Mouse (Mus musculus) midbrain, postnatal 0 days (tissue): ENCODE data around the gene Flii. TPM values are rescaled to one million over a fixed set of nuclear protein-coding genes. Genes with fewer than 3 reads are reported as not detected.

Source experiments
- ATAC-seq: fragments of 200-750 bp; cut with Nextera tagmentation; 2 replicates; pipeline ENCODE4 v1.8.0; 2017; ENCODE audit warnings: moderate number of reproducible peaks, mild to moderate bottlenecking, moderate TSS enrichment, moderate library complexity; ENCODE audit not compliant: low FRiP score
- DNase-seq: peaks from one replicate; pipeline ENCODE4 v3.0.0-alpha.2; 2015; ENCODE audit warnings: low spot score
- H3K27ac ChIP-seq: fragments of 300-500 bp; sonication (generic); 2 replicates; pipeline ENCODE4 v1.5.1; 2014; ENCODE audit warnings: low read depth, mild to moderate bottlenecking, low read length, mixed read lengths
- H3K27me3 ChIP-seq: fragments of 300-500 bp; sonication (generic); 2 replicates; pipeline ENCODE4 v1.6.1; 2014; ENCODE audit warnings: low read length, control low read depth, mixed read lengths; ENCODE audit not compliant: insufficient read depth
- H3K36me3 ChIP-seq: fragments of 300-500 bp; sonication (generic); 2 replicates; pipeline ENCODE4 v1.6.1; 2014; ENCODE audit warnings: low read length, control low read depth, mixed read lengths; ENCODE audit not compliant: insufficient read depth
- H3K4me1 ChIP-seq: fragments of 300-500 bp; sonication (generic); 2 replicates; pipeline ENCODE4 v1.6.1; 2014; ENCODE audit warnings: mild to moderate bottlenecking, control low read depth, antibody characterized with exemption, low read length, mixed read lengths; ENCODE audit not compliant: insufficient read depth
- H3K4me2 ChIP-seq: fragments of 300-500 bp; sonication (generic); 2 replicates; pipeline ENCODE4 v1.6.1; 2014; ENCODE audit warnings: low read depth, mild to moderate bottlenecking, low read length, mixed read lengths; ENCODE audit not compliant: poor library complexity, severe bottlenecking
- H3K4me3 ChIP-seq: fragments of 300-500 bp; sonication (generic); 2 replicates; pipeline ENCODE4 v1.5.1; 2014; ENCODE audit warnings: low read depth, mild to moderate bottlenecking, low read length, moderate library complexity
- H3K9ac ChIP-seq: fragments of 300-500 bp; sonication (generic); replicated peaks from 2 replicates; pipeline ENCODE4 v1.6.1; 2014; ENCODE audit warnings: mild to moderate bottlenecking, low read length, moderate library complexity, mixed read lengths; ENCODE audit not compliant: poor library complexity, severe bottlenecking
- H3K9me3 ChIP-seq: fragments of 300-500 bp; sonication (generic); 2 replicates; pipeline ENCODE4 v1.6.1; 2016; ENCODE audit warnings: low read length, control low read depth
- CTCF ChIP-seq: IDR thresholded peaks from 2 replicates; pipeline ENCODE4 v1.5.1; 2016; ENCODE audit warnings: antibody characterized with exemption, mild to moderate bottlenecking
- WGBS: fragments of 180-500 bp; shearing (Covaris S2); extraction: QIAGEN DNeasy Blood & Tissue Kit; methylation state at CpG from one replicate; pipeline ENCODE4 v1.1.7; 2014; 5-methylcytosine and 5-hydroxymethylcytosine counted together
- polyA plus RNA-seq: library from polyadenylated mRNA; unstranded; fragments of >200 nt; fragmentation: Nextera tagmentation; extraction: Ambion mirVana; gene quantifications from 2 replicates; pipeline ENCODE4 v1.2.1, GENCODE M21; 2015
- total RNA-seq: library from RNA; depleted of rRNA; stranded (reverse); fragments of >200 nt; gene quantifications from 2 replicates; pipeline ENCODE4 v1.2.3, GENCODE M21; 2014

Gene Flii
- total and polyA plus RNA-seq, 2 experiments from 2014 or later, result 46.0 to 92.7 TPM

DNA sequence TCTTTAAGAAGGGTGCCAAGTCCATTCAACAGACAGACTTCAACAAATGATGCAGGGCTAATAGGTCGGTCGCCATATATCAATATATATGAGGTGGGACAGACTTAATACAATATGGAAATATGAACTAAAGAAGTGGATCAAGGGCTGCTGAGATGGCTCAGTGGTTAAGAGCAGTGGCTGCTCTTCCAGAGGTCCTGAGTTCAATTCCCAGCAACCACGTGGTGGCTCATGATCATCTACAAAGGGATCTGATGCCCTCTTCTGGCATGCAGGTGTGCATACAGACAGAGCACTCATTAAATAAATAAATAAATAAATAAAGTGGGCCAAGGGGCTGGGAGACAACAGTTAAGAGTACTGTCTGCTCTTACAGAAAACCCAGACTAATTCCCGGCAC, 45.1 kb upstream of the Flii start:
- Histone ChIP-seq H3K4me3 (no peak overlapping the region), H3K27me3 (no peaks in the 10 kb centered on the region), H3K36me3 (no peaks in the 10 kb centered on the region), H3K27ac (no peak overlapping the region), H3K9me3 (no peaks in the 10 kb centered on the region), H3K4me1 (peaks cover 9% of the 10 kb centered on the region), H3K9ac (no peak overlapping the region), H3K4me2 (no peak overlapping the region)
- 0 out of 2 replicates have a peak, but pooled peaks have one; percentile 3 for TF ChIP-seq CTCF
- DNase-seq (no peak), ATAC-seq (no peak)
- 78% methylated on average over 4 of the region's 4 CpGs for WGBS

DNA sequence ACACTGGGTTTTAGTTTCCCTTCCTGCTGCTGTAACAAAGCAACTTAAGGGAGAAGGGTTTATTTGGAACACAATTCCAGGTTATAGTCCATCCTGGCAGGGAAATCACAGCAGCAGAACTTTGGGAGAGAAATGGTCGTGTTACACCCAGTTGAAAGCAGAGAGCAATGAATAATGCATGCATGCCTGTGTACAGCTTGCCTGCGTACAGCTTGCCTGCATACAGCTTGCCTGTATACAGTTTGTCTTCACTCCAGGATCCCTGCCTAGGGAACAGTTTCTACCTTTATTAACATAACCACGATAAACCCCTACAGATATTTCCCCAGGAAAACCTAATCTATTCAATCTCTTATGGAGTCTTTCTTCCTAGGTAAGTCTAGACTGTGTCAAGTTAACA, 43.7 kb upstream of the Flii start:
- no peak overlapping the region for H3K9ac ChIP-seq
- WGBS, result 82% methylated on average over 3 of the region's 3 CpGs
- TF ChIP-seq CTCF, result no peak
- H3K4me2 ChIP-seq, result no peak overlapping the region
- H3K36me3 ChIP-seq, result no peaks in the 10 kb centered on the region
- DNase-seq, result no peak
- no peak for ATAC-seq
- no peak overlapping the region for H3K4me3 ChIP-seq
- peaks cover 4% of the 10 kb centered on the region for H3K4me1 ChIP-seq
- H3K27me3 ChIP-seq, result no peaks in the 10 kb centered on the region
- no peaks in the 10 kb centered on the region for H3K9me3 ChIP-seq
- H3K27ac ChIP-seq, result no peak overlapping the region

DNA sequence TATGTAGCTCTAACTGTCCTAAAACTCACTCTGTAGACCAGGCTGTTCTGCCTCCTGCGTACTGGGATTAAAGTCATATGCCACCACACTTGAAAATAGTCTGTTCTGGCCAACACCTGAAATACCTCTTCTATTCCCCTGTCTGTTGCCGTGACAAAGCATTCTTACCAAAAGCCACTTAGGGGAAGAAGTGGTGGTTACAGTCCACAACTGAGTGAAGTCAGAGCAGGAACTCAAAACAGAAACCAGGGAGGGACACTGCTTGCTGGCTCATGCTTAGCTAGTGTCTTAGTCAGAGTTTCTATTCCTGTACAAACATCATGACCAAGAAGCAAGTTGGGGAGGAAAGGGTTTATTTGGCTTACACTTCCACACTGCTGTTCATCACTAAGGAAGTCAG, 42.3 kb upstream of the Flii start:
- no peak for TF ChIP-seq CTCF
- Histone ChIP-seq H3K4me1 (no peaks in the 10 kb centered on the region; the same call in 1 of the 2 replicates), H3K27me3 (no peaks in the 10 kb centered on the region), H3K4me2 (no peak overlapping the region), H3K36me3 (no peaks in the 10 kb centered on the region), H3K9ac (no peak overlapping the region), H3K4me3 (no peak overlapping the region), H3K27ac (no peak overlapping the region), H3K9me3 (no peaks in the 10 kb centered on the region)
- DNase-seq (no peak), ATAC-seq (no peak)
- WGBS, result 91% methylated on average over 2 of the region's 2 CpGs

DNA sequence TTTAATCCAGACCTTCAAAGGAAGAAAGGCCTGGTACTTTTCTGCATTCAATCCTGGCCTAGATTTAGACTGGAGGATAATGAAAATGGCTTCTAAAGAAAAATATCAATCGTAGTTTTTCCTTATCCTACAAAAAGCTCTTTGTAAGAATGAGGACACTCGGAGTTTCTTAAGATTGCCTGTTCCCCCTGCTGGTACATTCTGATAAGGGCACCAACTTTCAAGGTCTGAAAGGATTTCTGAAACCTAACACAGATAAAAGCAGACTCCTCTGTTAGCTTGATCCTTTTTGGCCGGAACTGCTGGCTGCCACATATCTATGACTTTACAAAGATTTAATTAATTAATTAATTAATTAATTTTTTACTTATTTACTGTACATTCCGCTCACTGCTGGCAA, 39.9 kb upstream of the Flii start:
- Histone ChIP-seq H3K27me3 (no peaks in the 10 kb centered on the region), H3K9ac (no peak overlapping the region), H3K4me1 (no peaks in the 10 kb centered on the region), H3K4me2 (no peak overlapping the region), H3K4me3 (no peak overlapping the region), H3K27ac (no peak overlapping the region), H3K9me3 (no peaks in the 10 kb centered on the region), H3K36me3 (no peaks in the 10 kb centered on the region)
- 74% methylated on average over 4 of the region's 4 CpGs for WGBS
- DNase-seq (peak; percentile 14), ATAC-seq (no peak)
- TF ChIP-seq CTCF, result peak; percentile 51

DNA sequence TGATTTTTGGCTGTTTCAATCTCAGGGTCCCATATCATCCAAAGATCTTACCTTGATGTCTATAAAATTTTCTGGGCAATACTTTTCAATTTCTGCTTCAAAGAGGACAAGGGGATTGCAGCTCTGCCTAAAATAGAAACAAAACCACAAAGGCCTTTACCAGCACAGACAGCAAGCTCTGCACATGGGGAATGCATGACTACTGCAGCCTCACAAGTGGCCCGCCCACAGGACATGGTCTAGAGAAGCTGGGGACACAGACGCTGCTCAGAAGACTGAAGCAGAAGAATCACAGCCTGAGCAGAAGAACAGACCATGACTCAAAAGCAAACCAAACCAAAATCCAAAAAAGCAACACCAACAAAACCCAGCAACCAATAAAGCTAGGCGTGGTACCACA, 34.6 kb upstream of the Flii start:
- Histone ChIP-seq H3K27ac (no peak overlapping the region), H3K27me3 (no peaks in the 10 kb centered on the region), H3K4me2 (no peak overlapping the region), H3K4me3 (no peak overlapping the region), H3K36me3 (peaks cover 8% of the 10 kb centered on the region; the same call in 1 of the 2 replicates), H3K4me1 (no peaks in the 10 kb centered on the region), H3K9me3 (no peaks in the 10 kb centered on the region), H3K9ac (no peak overlapping the region)
- TF ChIP-seq CTCF, result no peak
- ATAC-seq (no peak), DNase-seq (no peak)
- WGBS, result 90% methylated on average over 3 of the region's 3 CpGs

DNA sequence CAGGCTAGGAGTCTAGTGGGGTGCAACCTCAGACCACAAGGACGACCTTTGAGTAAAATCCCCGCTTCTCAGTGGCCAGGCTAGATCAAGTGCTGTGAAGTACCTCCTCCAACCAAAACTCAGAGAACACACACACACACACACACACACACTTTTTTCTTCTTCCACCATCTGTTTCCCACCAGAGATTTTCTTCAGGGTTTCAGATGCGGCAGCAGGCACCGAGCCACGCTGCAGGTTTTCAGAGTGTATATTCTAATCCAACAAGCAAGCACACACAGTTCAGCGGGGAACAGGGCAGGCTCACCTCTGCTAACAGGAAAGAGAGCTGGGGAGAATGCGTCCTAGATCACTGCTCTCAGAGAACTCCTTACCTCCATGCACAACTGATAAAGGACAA, 28.5 kb upstream of the Flii start:
- Histone ChIP-seq H3K9ac (no peak overlapping the region), H3K4me1 (no peaks in the 10 kb centered on the region), H3K36me3 (peaks cover 39% of the 10 kb centered on the region; the same call in 1 of the 2 replicates), H3K9me3 (no peaks in the 10 kb centered on the region), H3K4me3 (no peak overlapping the region), H3K27me3 (no peaks in the 10 kb centered on the region), H3K27ac (no peak overlapping the region), H3K4me2 (no peak overlapping the region)
- ATAC-seq (no peak), DNase-seq (no peak)
- 95% methylated on average over 7 of the region's 7 CpGs for WGBS
- no peak for TF ChIP-seq CTCF

DNA sequence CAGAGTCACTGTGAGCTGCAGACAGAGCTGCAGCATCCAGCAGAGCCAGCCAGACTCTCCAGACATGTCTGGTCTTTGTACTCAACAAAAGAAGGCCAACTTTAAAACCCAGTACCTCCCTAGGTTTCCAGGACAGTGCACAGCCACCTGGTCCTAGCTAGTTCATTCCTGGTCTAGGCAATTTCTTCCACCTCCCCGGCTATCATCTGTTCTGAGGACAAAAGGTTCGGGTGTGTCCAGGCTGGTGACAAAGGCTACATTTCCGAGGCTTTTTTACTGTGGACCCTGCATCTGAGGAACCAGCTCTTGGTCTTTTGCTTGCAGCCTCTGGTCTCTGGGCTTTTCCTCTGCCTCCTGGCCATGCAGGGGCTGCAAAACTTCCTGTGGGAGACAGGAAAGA, 13.3 kb upstream of the Flii start:
- Histone ChIP-seq H3K9me3 (no peaks in the 10 kb centered on the region), H3K27me3 (no peaks in the 10 kb centered on the region), H3K9ac (no peak overlapping the region), H3K4me3 (no peak overlapping the region), H3K36me3 (peaks cover 28% of the 10 kb centered on the region), H3K4me1 (no peaks in the 10 kb centered on the region), H3K27ac (no peak overlapping the region), H3K4me2 (no peak overlapping the region)
- TF ChIP-seq CTCF, result no peak
- ATAC-seq, result no peak
- WGBS, result 77% methylated on average over 3 of the region's 3 CpGs
- DNase-seq, result no peak
